Mouse (Mus musculus): ENCODE data around the gene Dlat.

DNA sequence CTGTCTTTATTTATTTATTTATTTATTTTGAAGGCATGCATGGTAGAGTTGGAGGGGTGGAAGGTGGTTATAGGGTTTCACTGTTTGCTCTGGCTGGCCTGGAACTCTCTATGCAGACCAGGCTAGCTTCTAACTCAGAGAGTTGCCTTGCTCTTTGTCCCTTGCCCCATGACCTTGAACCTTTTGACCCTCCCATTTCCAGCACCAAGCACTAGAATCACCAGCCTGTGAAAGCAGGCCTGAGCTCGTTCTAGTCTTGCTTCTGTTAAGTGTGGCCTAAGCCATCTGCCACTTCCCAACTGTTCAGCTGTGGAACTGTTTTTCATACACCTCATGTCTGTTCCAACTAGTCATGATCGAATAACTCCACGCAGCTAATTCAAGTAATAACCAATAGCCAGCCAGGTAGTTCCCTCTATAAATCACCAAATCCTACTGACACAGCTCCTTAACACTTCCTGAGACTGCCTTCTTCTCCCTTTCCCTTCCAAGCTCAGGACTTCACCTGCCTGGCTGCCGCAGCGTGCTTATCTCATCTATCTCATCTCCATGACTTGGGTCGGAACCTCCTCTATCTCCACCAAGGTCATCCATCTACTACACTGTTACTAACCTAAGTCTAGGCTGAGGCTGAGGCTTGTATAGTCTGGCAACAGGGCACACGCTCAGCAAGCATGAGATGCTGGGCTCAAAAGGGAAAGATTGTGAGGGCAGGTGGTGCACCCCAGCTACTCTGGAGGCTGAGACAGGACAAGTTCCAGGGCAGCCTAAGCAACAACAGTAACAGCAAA is 57.3 kb downstream of the Dlat start:
- TF ChIP-seq GATA1 (IDR thresholded peaks at IDR 0.05; ENCODE audit: borderline replicate concordance, low read length) = no peak
- TF ChIP-seq FLI1 (IDR thresholded peaks at IDR 0.05; ENCODE audit: low read length) = no peak

Data from megakaryocyte, embryonic 14.5 days (primary cell).